Mouse (Mus musculus): ENCODE data around the gene Phykpl. TPM values are rescaled to one million over a fixed set of nuclear protein-coding genes. Genes with fewer than 3 reads are reported as not detected.

Gene Phykpl
- total and polyA plus RNA-seq, 2 experiments, result 12.7 to 23.7 TPM

GRCm38 (mm10) chr11:51643202-51643601, 58.6 kb downstream of the Phykpl start:
- Histone ChIP-seq H3K27ac (replicated peaks; ENCODE audit: insufficient read depth, low read depth, low read length) (no peak overlapping the region), H3K27me3 (ENCODE audit: control insufficient read depth, insufficient read depth, low read length) (no peaks in the 10 kb centered on the region), H3K4me3 (ENCODE audit: insufficient read depth, low read depth, low read length) (no peak overlapping the region), H3K4me1 (ENCODE audit: control insufficient read depth, insufficient read depth, low read length) (no peaks in the 10 kb centered on the region), H3K79me2 (ENCODE audit: control insufficient read depth, insufficient read depth, low read length) (no peaks in the 10 kb centered on the region), H3K9ac (ENCODE audit: low read depth, low read length) (no peak overlapping the region), H3K36me3 (ENCODE audit: control insufficient read depth, insufficient read depth, low read length) (no peaks in the 10 kb centered on the region)
- DNase-seq (ENCODE audit: extremely low read depth, low read depth, low spot score), result no peak
- no peak for TF ChIP-seq CTCF (IDR thresholded peaks at IDR 0.05; ENCODE audit: low read depth, low read length)
- WGBS, result 75% methylated on average over 9 of the region's 9 CpGs

GRCm38 (mm10) chr11:51643761-51644160, 59.2 kb downstream of the Phykpl start:
- no peaks in the 10 kb centered on the region for H3K36me3 ChIP-seq (ENCODE audit: control insufficient read depth, insufficient read depth, low read length)
- H3K4me1 ChIP-seq (ENCODE audit: control insufficient read depth, insufficient read depth, low read length), result no peaks in the 10 kb centered on the region
- H3K9ac ChIP-seq (ENCODE audit: low read depth, low read length), result no peak overlapping the region
- no peak for TF ChIP-seq CTCF (IDR thresholded peaks at IDR 0.05; ENCODE audit: low read depth, low read length)
- no peak for TF ChIP-seq POLR2A (IDR thresholded peaks at IDR 0.05; ENCODE audit: extremely low read depth, insufficient read depth, low read length)
- no peaks in the 10 kb centered on the region for H3K79me2 ChIP-seq (ENCODE audit: control insufficient read depth, insufficient read depth, low read length)
- no peaks in the 10 kb centered on the region for H3K27me3 ChIP-seq (ENCODE audit: control insufficient read depth, insufficient read depth, low read length)
- 46% methylated on average over 15 of the region's 15 CpGs for WGBS
- no peak overlapping the region for H3K27ac ChIP-seq (replicated peaks; ENCODE audit: insufficient read depth, low read depth, low read length)
- peak; percentile 66 for DNase-seq (ENCODE audit: extremely low read depth, low read depth, low spot score)
- no peak overlapping the region for H3K4me3 ChIP-seq (ENCODE audit: insufficient read depth, low read depth, low read length)

GRCm38 (mm10) chr11:51644217-51644616, 59.7 kb downstream of the Phykpl start:
- H3K27me3 ChIP-seq (ENCODE audit: control insufficient read depth, insufficient read depth, low read length), result no peaks in the 10 kb centered on the region
- no peaks in the 10 kb centered on the region for H3K36me3 ChIP-seq (ENCODE audit: control insufficient read depth, insufficient read depth, low read length)
- 91% methylated on average over 16 of the region's 16 CpGs for WGBS
- TF ChIP-seq POLR2A (IDR thresholded peaks at IDR 0.05; ENCODE audit: extremely low read depth, insufficient read depth, low read length), result no peak
- TF ChIP-seq CTCF (IDR thresholded peaks at IDR 0.05; ENCODE audit: low read depth, low read length), result no peak
- H3K4me3 ChIP-seq (ENCODE audit: insufficient read depth, low read depth, low read length), result no peak overlapping the region
- H3K4me1 ChIP-seq (ENCODE audit: control insufficient read depth, insufficient read depth, low read length), result no peaks in the 10 kb centered on the region
- no peaks in the 10 kb centered on the region; the same call in 1 of the 2 replicates for H3K79me2 ChIP-seq (ENCODE audit: control insufficient read depth, insufficient read depth, low read length)
- H3K9ac ChIP-seq (ENCODE audit: low read depth, low read length), result no peak overlapping the region
- DNase-seq (ENCODE audit: extremely low read depth, low read depth, low spot score), result no peak
- H3K27ac ChIP-seq (replicated peaks; ENCODE audit: insufficient read depth, low read depth, low read length), result no peak overlapping the region

GRCm38 (mm10) chr11:51645293-51645692, 60.7 kb downstream of the Phykpl start:
- peaks cover 4% of the 10 kb centered on the region; the same call in 1 of the 2 replicates for H3K79me2 ChIP-seq (ENCODE audit: control insufficient read depth, insufficient read depth, low read length)
- no peak overlapping the region for H3K27ac ChIP-seq (replicated peaks; ENCODE audit: insufficient read depth, low read depth, low read length)
- no peak for TF ChIP-seq CTCF (IDR thresholded peaks at IDR 0.05; ENCODE audit: low read depth, low read length)
- TF ChIP-seq POLR2A (IDR thresholded peaks at IDR 0.05; ENCODE audit: extremely low read depth, insufficient read depth, low read length), result no peak
- WGBS, result 86% methylated on average over 13 of the region's 13 CpGs
- peaks cover 2% of the 10 kb centered on the region; the same call in 1 of the 2 replicates for H3K4me1 ChIP-seq (ENCODE audit: control insufficient read depth, insufficient read depth, low read length)
- DNase-seq (ENCODE audit: extremely low read depth, low read depth, low spot score), result no peak
- no peak overlapping the region for H3K4me3 ChIP-seq (ENCODE audit: insufficient read depth, low read depth, low read length)
- H3K9ac ChIP-seq (ENCODE audit: low read depth, low read length), result no peak overlapping the region
- H3K27me3 ChIP-seq (ENCODE audit: control insufficient read depth, insufficient read depth, low read length), result no peaks in the 10 kb centered on the region
- no peaks in the 10 kb centered on the region for H3K36me3 ChIP-seq (ENCODE audit: control insufficient read depth, insufficient read depth, low read length)

- Histone ChIP-seq H3K27ac (replicated peaks; ENCODE audit: insufficient read depth, low read depth, low read length) (no peak overlapping the region), H3K36me3 (ENCODE audit: control insufficient read depth, insufficient read depth, low read length) (no peaks in the 10 kb centered on the region), H3K9ac (ENCODE audit: low read depth, low read length) (no peak overlapping the region), H3K27me3 (ENCODE audit: control insufficient read depth, insufficient read depth, low read length) (no peaks in the 10 kb centered on the region), H3K4me3 (ENCODE audit: insufficient read depth, low read depth, low read length) (no peak overlapping the region), H3K79me2 (ENCODE audit: control insufficient read depth, insufficient read depth, low read length) (peaks cover 6% of the 10 kb centered on the region; the same call in 1 of the 2 replicates), H3K4me1 (ENCODE audit: control insufficient read depth, insufficient read depth, low read length) (peaks cover 2% of the 10 kb centered on the region; the same call in 1 of the 2 replicates)
- no peak for DNase-seq (ENCODE audit: extremely low read depth, low read depth, low spot score)
- WGBS, result 77% methylated on average over 7 of the region's 7 CpGs
- TF ChIP-seq CTCF (IDR thresholded peaks at IDR 0.05; ENCODE audit: low read depth, low read length), result no peak
- TF ChIP-seq POLR2A (IDR thresholded peaks at IDR 0.05; ENCODE audit: extremely low read depth, insufficient read depth, low read length), result no peak
Measured at GRCm38 (mm10) chr11:51646245-51646644, 61.7 kb downstream of the Phykpl start.

GRCm38 (mm10) chr11:51646751-51647667, 62.5 kb downstream of the Phykpl start:
- Histone ChIP-seq H3K4me3 (ENCODE audit: insufficient read depth, low read depth, low read length) (no peak overlapping the region), H3K36me3 (ENCODE audit: control insufficient read depth, insufficient read depth, low read length) (no peaks in the 10 kb centered on the region), H3K27me3 (ENCODE audit: control insufficient read depth, insufficient read depth, low read length) (no peaks in the 10 kb centered on the region), H3K4me1 (ENCODE audit: control insufficient read depth, insufficient read depth, low read length) (peaks cover 2% of the 10 kb centered on the region; the same call in 1 of the 2 replicates), H3K79me2 (ENCODE audit: control insufficient read depth, insufficient read depth, low read length) (peaks cover 6% of the 10 kb centered on the region; the same call in 1 of the 2 replicates), H3K27ac (replicated peaks; ENCODE audit: insufficient read depth, low read depth, low read length) (peak overlapping the region; percentile 38; the same call in 1 of the 2 replicates), H3K9ac (ENCODE audit: low read depth, low read length) (no peak overlapping the region)
- no peak for DNase-seq (ENCODE audit: extremely low read depth, low read depth, low spot score)
- WGBS, result 78% methylated on average over 15 of the region's 15 CpGs
- TF ChIP-seq POLR2A (IDR thresholded peaks at IDR 0.05; ENCODE audit: extremely low read depth, insufficient read depth, low read length), result no peak
- TF ChIP-seq CTCF (IDR thresholded peaks at IDR 0.05; ENCODE audit: low read depth, low read length), result no peak
